Mouse (Mus musculus): Measurements from ENCODE around the gene Srebf1.

Gene Srebf1

DNA sequence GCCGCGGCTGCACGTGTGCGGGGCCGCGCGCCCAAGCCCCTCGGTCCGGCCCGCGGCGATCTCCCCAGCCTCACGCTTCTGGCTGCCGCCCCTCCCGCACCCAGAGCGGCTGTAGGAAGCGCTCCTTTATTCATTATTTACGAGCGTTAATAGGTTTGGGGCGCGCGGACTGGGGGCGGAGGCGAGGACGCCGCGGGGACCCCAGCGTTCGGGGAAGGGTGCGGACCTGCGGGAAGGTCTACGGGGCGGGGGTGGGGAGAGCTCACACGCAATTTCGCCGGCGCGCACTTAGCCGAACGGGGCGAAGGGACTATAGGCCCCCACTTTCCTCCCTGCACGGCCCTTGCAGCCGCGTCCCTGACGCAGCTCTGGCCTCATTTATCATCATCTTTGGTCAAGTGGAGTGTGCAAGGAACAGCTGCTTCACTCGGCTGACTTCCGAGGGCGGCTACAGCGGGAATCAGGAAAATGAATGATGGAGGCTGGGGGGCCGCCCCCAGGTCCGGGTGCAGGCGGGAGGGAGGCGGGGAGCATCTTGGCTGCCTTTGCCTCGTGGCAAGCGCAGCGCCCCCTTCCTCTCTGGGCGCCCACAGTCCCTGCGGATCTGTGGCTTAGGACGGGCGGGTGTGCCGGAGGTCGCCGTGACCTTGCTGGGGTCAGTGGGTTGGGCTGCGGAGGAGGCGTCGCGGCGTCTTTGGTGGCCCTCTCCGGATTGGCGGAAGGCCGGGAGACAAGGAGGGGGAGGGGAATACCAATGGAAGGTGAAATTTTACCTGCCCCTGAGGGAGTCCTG is 46.0 kb downstream of the Srebf1 start:
- DNase-seq, result peak; percentile 71

DNA sequence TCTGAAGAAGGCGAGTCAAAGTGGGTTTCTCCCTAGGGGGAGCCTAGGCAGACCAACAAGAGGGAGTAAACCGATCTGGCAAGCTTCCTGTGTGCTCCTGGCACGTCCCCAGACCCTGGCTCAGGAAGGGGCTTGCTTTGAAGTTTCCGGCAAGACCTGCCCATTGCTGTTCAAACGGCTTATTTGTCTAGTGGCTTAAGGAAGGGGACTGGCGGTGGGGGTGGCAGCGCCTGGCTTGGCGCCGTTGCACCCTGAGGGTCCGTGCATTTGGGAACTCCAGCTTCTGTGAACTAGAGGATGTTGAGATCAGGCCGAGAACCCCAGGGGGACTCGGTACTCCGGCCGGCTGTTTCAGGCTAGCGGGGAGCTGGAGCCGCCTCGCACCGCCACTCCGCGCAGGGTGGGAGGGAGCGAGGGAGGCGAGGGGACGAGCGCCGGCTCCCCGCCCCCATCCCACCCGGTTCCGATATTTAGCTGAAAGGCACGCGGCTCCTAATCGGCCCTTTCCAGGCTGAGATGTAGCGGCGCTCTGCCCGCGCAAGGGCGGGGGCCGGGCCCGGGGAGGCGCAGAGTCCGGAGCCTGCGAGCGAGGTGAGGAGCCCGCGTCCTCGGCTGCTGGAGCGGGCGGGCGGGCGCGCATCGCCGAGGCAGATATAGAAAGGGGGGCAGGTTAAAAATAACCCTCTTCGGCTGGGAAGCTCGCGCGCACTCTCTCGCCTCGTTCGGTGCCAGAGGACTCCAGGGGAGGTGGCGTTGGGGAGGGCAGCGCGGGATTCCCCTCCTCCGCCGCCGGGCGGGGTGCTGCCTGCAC is 46.8 kb downstream of the Srebf1 start:
- DNase-seq, result peak; percentile 77

DNA sequence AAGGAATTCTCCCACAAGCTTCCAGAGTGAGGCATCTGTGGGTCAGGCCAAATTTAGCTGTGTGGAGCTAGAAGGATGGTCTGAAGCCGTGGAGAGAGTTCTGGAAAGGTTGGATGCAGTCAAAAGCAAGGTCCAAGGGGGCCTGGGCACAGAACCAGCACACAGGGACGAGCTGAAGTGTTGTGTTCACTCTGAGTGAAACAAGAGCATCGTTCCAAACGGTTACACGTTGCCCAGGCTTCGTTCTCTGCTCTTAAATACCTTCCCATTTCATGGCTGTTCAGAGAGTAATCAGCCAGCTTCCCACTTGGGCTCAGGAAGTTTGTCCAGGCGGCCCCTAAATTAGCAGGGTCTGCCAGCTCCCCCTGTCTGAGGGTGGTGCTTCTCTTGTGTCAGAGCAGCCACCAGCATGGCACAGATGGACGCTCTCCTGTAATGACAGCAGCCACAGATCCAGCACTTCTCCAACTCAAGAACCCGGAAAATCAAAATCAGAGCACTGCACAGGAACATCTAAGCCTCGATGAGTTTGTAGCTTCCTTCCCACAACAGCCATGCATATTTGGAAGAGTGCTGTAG is 48.7 kb downstream of the Srebf1 start:
- DNase-seq, result no peak

DNA sequence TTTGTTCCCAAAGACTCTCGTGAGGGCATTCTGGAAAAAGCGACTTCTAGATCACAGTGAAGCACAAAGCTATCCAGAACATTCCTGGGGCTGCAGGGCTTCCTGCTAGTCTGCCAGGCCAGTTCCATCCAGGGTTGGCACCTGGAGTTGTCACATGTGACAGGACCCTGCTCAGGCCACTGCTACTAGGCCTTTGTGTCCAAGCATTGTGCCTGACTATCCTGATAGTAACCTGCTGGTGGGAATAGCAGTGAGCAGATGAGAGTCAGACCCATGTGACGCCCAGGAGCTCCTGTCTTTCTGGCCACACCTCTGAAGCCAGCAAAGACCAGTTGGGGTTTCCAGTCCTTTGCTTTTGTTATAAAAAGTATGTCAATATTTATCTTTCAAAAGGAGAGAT is 50.3 kb downstream of the Srebf1 start:
- no peak for DNase-seq

DNA sequence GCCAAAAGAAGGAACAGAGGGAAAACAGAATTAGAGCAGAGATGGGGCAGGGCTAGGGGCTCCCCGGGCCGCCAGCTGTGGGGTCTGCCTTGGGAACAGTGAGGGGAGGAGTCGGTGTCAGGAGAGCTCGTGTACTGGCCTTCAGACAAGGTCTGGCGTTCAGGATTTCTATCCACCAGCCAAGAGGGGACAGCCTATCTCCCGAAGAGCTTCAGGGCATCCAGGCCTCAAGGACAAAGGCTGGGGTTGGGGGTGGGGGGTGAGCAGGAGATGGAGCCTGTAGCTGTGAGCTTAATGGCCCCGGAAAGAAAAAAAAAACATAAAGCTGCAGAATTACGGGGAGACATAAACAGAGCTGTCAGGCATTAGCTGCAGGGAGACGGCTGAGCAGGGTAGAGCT is 53.6 kb downstream of the Srebf1 start:
- no peak for DNase-seq

DNA sequence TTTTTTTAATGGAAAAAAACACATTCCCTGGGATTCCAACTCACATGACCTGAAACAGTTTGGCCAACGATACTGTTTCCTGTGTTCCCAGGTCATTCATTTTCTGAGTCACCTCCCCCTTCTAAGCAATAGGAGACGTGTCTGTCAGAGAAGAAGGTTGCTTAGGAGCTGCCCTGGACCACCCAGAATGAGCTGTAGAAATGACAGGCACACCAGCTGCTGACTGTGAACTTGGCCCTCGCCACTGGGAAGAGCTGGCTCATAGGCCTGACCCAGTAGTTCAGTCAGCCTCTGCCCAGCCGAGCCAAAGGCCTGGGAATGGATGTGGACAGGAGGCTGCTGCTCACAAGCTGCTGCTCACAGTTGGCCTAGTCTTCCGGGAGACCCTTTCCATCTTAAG is 57.3 kb downstream of the Srebf1 start:
- DNase-seq, result no peak

DNA sequence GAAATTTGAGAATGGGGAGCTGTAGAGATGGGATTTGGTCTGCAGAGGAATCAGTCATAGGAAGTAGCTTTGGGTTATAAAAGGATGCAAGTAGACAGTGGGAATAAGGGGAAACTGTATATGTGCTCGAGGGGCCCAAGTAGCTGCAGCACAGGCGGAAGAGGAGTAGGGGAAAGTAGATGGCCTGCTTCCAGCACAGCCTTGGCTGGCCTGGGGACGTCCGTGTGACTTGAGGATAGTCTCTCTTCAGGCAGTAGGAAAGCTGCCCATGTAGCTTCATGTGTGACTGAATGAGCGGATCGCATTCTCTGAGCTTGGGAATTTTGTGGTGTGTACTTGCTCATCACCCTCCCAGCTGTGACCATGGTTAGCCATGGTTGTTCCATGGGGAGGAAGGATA is 57.9 kb downstream of the Srebf1 start:
- DNase-seq, result no peak

DNA sequence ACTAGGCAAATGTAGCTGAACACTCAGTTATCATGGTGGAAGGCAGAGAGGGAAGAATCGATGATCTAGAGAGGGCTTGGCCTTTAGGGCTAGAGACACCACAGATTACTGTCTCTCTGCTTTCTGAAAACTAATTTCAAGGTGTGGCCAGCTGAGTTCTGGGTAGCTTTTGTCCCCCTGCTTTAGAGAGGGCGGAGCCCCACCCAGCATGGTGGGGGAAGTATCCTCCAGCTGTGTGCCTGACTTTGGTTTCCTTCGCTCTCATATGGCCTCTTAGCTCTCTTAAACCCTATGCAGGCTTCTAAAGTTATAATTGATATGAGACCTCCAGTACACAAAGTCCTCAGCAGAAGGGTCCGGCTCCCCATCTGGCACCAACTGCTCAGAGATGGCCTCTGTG is 59.0 kb downstream of the Srebf1 start:
- DNase-seq, result no peak

DNA sequence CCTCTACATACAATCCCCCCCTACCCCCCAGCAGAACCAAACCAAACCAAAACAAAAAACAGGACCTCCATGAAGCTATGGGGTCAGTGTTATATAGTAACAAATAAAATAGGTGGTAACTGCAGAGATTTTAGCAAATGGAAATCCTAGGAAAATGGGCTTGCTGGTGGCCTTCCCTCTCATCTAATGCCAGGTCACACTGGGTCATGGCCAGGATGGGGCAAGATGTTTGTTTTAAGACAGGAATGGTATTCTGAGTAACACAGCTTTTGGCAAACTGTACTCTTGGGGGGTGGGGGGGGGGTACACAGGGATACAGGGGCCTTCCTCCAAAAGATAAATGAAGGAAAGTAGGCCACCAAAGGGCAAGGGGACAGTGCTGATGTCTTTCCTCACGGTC is 59.8 kb downstream of the Srebf1 start:
- DNase-seq, result no peak

DNA sequence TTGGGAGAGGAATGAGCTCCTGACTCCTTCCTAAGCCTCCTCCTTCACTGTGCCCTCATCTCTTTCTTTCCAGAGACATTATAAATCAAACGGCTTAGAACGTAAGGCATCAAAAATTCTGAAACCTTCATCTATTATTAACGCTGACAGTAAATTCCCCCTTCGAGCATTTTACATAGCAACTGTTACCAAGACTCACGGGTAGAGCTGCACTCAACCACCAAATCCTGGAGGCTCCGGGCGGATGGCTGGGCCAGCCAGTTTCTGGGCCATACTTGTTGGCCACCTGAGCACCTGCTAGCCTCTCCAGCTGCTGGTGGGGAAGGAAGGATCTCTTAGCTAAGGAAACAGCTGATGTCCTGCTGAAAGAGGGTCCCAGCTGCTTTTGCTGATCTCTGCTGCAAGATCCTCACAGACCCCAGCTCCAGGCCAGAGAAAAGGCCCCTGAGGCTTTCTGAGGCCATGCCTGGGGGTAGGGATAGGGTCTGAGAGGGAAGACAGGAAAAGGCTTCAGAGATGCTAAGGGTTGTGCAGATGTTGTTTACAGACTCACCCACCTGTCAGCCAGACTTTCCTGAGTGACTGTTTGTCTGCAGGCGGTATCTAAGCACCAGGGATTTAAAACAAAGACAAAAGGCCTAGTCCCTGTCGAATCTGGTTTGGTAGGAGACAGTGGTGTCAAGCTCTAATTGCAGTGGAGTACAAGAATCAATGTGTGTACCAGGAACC is 61.1 kb downstream of the Srebf1 start:
- no peak for DNase-seq

DNA sequence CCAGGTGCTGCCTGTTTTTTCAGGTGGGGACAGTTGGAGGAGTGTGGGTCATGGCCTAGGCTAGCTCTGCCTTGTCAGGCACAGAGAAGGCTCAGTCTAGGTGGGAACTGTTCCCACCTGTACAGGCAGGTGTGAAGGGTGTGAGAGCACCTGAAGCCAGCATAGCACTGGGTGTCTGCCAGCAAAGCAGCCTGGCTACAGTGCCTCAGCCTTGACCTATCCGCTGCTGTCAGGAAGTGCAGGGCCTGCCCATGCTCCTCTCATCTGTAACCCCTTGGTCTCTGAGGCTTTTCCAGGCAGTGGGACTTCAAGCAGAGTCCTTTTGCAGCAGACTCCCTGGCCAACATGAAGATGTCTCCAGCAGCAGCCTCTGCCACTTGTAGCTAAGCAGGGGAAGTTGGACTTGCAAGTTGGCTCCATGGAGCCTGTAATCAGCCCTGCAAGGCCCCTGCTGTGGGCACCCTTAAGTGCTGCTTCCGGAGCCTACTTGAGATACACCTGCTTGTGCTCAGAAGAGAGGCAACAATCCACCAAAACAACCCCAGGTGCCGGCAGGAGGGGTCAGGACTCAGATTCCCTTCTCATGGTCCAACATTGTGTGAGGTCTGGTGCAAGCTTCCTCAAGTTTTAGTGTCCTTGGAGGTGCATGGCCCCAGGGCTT is 61.8 kb downstream of the Srebf1 start:
- DNase-seq, result no peak

DNA sequence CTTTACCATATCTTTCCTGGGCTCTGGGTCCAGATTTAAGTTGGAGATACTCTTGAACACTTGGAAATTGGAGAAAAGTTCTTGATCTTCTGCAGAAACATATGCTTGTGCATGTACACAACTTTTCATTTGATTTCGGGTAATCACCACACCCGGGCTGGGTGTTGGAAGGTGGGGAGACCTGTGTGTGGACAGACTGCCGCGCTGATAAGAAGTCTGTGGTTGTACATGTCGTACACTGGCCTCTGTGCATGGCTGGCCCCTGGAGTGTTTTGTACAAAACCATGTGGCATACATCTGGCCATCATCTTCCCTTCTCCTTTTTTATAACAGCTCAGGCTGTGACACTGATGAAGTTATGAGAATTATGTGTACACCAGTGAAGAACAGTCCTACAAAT is 62.4 kb downstream of the Srebf1 start:
- no peak for DNase-seq

DNA sequence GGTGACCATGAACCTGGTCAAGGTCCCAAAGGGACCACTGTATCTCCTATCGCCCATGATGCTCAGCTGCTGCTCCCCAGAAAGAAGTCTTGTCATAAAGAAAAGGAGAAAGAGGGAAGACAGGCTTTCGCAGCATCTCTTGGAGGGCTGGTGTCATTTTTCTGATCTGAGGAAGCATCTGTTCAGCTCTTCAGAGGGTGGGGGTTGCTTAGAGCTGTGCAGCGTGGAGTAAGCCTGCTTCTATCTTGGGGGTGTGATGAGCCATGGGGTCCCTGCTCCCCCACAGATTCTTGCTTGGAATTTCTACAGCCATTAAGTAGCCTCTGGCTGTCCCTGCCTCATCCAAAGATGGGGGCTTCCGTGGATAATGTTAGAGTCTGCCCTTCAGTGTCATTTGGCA is 64.1 kb downstream of the Srebf1 start:
- DNase-seq, result no peak

DNA sequence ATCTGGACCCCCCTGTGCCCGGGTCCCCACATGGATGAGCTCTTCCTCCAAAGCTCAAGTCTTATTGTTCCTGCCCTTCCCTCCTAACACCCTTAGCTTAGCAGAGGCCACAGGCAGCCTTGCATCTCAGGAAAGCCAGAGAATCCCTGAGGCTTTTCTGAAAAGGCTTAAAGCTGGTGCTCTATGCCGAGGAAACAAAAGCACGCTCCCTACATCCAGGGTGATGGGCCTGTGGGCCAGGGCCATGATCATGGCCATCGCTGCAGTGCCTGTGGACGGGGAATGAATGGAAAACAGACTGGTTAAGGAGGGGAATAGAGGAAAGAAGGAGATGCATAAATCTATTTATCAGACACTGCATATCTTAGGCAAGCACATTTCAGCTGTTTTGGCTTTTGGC is 66.7 kb downstream of the Srebf1 start:
- no peak for DNase-seq

DNA sequence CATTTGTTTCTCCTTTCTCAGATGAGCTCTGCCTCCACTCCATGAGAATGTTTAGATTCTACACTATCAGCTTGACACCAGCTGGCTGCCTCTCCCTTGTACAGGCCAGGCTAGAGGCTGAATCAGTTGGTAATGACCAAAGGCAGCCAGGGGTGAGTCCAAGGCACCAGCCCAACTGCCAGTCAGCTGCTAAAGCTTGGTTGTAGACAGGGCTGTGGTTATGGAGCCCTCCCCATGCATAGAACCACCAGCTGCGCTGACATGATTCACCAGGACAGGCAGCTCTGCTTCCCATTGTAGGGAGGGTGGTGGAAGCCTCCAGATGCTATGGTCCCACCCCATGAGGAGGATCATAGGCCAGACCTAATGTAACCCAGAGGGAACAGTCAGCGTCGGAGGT is 68.4 kb downstream of the Srebf1 start:
- no peak for DNase-seq

DNA sequence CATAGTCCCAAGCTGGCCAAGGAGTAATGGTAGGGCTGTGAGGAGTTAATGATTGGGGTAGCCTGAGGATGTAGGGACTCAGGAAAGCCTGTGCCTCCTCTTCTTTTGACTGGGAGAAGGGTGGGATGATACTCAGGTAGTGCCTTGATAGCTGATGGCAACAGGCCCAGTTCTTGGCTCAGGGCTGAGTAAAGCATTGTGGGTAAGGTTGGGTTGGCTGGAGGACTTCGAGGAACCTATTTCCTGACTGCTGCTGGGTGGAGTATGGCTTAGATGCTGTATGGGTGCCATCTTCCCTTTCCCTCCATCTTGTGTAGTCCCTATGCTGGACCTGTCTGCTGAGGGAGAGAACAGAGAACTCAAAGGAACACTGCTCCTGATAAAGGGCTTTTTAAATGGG is 70.0 kb downstream of the Srebf1 start:
- DNase-seq, result no peak

DNA sequence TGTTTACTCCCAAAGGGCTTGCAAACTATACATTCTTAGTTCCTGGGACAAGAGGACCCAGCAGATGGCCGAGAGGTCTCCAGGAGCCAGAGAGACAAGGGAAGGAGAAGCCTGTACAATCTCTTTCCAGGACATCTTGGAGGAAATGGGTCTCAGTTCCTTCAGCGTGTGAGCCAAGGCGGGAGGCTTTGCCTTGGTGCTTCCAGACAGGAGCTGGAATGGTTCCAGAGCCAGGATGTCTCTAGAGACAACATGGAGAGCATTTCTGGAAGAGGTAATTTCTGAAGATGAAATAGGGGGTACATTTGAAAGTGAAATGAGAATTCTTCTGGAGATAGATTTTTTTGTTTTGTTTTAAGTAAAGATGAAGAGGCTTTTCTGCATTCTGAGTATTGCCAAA is 71.7 kb downstream of the Srebf1 start:
- DNase-seq, result no peak

Data from right cerebral cortex, postnatal 4 days (tissue).